Mouse (Mus musculus) gastrocnemius, postnatal 4 days (tissue): ENCODE data around the gene Ccdc34. TPM values are rescaled to one million over a fixed set of nuclear protein-coding genes. Genes with fewer than 3 reads are reported as not detected.

Experiments
- DNase-seq, 2 experiments: peaks; one replicate each; pipeline ENCODE4 v3.0.0; 2021 to 2022; ENCODE audit warnings: low spot score in 2 of 2, mixed read lengths in 2 of 2
- total RNA-seq, 2 experiments: library from RNA; stranded (reverse); gene quantifications; 2 replicates each; pipeline ENCODE4 v1.2.3; 2021

Gene Ccdc34
- total RNA-seq, 2 experiments from 2014 or later = 20.6 to 22.9 TPM

DNA sequence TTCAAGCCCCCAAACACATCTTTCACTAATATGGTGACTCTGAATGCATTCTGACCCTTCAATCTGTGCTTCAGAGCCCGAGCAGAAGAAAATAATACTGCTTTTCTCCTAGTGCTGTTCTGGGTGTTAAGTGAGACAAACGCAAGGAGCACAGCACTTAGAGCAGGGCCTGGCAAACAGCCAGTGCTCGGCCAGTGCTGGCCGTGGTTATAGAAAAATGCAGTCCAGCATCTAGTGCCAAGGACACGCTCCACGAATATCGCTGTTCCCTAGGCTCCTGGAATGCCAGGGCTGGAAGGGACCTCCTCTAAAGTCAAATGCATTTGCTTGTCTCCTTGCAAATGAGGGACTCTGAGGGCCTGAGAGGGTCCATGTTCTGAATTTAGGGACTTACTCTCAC, 160.3 kb downstream of the Ccdc34 start:
- DNase-seq = peak in 1 of 2 experiments; percentile 57

DNA sequence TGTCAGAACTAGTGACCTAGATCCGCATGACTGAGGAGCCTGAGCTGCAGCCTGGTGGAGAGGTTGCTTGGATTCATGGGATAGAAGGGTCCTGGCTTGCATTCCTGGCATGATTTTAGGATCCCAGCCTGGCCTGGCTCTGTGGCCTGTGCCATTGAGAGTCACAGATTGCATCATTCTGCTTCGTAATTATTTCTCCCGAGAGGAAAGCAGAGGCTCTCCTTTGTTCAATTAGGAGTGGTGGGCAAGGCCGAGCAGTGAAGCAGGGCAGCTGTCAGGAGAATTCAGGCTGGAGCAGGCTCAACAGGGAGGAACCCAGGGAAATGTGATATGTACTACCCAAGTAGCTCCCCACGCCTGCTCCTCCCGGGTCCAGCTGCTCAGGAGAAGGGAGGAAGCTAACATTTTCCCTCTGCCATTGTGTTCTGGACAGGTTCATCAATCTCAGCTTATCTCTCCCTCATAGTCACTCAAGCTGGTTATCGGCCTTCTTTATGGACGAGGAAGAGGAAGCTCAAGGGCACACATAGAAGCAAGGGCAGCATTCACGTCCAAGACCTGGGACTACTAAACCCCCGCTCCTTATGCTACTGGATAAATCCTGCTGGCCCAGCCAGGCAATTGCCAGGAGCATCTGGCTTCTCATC, 162.2 kb downstream of the Ccdc34 start:
- DNase-seq = peak in 1 of 2 experiments; percentile 57

DNA sequence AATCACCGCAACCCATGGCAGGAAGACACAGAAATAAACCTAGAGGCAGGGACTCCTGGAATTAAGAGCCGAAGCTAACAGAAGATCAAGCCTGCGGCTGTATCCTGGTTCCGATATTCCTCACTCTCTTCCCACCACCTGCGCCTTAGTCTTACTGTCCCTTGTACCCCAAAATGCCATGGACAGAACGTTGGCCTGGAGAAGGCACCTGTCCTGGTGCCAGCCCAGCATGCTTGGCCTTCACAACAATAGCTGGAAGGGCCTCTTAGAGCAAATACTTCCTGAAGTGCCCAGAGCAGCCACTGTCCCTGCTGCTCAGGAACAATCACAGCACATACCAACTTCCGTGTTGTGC, 162.7 kb downstream of the Ccdc34 start:
- no peak for DNase-seq

DNA sequence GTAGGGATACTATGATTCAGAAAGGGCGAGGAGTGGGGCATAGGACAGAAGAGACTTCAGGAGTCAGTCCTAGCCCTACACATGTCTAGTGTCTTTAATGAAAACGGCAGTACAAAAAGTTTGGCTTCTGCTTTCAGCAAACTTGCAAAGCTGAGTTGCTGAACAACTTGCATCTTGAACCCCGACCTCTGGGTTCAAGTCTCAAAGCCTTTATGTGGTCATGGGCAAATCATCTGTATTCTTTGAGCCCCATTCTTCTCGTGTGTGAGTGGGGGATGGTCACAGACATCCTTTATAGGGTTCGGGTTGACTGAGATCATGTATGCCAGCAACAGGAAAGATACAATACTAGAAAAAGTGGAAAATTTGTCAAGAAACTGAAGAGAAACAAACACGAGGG, 164.0 kb downstream of the Ccdc34 start:
- DNase-seq = no peak

DNA sequence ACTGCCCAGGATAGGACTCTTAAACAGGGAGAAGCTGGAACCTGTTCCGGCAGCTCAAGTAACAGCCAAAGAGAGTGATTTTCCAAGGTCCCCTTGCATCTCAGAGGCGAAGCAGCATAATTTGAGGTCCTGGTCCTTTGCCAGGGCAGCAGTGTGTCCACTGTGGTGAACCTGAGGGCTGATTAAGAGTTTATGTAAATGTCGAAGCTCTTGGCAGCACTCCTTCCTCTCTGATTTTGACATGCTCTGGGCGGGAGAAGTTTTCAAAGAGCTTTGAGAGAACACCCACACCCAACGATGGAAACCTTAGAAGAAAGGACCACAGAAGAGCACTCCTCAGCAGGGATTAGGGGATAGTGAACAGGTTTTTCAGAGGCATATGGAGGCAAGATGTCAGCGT, 164.6 kb downstream of the Ccdc34 start:
- no peak for DNase-seq

DNA sequence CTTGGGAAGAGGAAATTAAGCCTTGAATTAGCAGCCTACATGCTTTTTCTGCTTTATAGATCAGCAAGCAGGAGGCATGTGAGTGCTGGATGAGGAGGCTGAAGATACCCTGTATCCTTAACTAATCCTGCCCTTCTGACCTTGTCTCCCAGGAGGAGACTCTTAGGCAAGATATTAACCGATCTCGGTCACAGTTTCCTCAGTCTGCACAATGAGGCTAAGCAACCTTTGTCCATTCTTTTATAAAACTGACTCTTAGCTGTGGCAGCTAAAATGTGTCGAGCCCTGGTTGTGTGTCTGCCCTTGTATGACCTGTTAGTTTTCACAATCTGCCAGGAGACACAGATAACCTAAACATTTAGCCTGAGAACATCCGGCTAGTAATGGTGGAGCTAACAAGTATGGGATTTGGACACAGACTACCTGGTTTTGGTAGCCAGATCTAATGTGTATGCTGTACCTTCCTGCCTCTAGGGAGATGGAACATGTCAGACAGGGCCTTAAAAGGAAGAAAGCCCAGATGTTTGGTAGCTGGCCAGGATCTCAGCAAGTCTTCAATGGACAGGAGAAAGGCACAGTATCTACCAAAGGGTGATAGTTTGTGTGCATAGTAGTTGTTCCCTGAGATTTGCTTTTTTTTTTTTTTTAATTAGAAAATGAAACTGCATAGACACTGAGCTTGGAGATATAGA, 165.3 kb downstream of the Ccdc34 start:
- no peak for DNase-seq

DNA sequence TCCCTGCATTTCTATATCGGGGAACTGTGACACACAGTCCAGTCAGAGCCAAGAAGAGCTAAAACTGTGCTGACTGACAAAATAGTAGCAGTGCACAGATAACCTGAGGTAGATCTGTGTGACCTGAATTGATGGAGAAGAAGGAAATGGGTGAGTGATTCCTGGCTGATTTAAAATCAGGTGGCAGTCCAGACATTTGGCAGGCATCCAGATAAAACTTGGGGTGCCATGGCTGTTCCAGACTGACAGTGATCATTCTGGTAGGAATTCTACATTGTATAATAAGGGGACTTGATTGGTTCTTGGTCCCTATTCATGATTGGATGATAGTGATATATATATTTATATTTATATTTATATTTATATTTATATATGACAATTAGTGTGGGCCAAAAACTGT, 166.5 kb downstream of the Ccdc34 start:
- DNase-seq = no peak

DNA sequence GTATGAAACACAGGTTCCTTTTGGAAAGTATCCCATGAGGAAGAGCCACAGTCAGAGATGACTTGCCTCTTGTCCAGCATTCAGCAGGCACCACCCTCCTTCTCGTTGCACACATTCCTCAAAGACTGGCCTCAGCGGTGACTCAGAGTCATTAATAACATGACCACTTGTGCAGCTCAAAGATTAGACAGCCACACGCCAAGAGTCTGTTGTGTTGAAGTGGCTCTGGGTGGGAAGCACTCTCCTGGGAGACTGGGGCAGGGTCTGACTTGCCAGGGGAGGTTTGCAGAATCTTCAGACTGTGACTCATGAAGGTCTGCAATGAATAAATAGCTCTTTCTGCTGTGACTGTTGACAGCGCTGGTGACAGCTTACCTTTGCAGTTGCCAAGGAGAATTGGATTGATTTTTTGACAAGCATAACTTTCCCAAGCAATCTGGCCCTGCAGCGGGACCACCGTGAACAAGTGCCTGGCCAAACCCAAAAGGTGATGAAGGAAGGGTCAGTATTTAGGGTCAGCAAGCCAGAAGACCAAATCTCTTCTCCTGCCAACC, 168.9 kb downstream of the Ccdc34 start:
- DNase-seq = no peak

DNA sequence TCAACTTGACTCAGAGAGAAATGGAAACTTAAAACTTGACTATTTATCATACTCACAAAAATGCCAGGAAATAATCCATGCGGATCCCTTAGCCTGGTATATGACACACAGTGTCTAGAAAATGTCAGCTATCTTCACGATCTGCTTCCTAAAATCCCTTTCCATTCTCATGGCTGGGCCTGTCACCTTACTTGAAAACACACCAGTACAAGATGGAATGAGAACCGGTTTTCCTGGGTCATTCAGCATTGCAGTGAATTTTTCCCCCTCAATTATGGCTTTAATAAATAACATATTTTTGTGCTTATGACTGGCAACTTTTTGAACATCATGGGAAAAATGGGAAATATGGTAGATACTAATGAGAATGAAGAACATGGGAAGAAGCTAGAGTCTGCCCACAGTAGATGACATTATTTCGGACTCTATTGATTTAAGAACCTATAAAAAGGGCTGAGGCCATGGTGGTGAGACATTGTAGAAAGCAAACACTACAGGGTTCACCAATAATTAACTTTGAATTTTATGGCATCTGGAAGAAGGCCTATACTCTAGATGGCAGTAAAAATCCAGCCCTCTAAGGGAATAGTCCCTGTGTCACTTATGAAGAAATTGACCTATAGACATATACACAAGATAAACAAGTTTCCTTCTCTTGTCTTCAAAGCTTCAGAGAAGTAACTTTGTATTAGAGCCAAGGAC, 171.2 kb downstream of the Ccdc34 start:
- DNase-seq = no peak

DNA sequence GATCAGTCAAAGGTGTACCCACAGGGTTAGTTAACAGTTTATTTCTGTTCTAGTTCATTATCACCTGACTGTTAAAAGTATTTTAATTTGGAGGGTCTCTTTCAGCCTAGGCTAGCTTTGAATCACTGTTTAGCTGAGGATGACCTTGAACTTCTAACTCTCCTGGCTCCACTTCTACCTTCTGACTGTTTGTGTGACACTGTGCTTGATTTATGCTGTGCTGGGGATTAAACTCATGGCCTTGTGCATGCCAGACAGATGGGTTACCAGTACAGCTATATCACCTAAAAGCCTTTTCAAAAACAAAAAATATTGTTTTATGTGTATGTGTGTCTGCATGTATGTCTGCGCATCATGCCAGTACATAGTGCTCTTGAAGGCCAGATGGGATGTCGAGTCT, 172.8 kb downstream of the Ccdc34 start:
- DNase-seq = no peak

DNA sequence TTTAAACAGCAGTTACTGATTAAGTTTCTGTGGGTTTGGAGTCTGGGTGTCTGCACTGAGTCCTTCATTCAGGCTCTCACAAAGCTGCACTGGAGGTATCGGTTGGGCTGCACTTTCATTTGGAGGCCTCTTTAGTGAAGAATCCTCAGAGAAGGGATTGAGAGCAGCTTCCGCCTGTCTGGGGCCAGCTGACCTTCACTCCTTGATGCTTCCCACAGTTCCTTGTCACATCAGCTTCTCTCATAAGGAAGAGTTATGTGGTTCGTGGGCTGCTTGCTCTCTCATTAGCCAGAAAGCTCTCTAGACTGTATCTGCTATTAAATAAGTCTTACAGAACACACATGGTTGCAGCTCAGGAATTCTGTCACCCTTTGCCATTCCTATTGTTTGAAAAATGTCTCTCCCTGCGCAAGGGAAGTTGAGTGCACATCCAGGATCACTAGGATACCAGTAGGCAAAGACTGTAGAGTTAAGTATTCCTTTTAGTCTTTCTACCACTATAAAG, 173.6 kb downstream of the Ccdc34 start:
- DNase-seq = no peak

DNA sequence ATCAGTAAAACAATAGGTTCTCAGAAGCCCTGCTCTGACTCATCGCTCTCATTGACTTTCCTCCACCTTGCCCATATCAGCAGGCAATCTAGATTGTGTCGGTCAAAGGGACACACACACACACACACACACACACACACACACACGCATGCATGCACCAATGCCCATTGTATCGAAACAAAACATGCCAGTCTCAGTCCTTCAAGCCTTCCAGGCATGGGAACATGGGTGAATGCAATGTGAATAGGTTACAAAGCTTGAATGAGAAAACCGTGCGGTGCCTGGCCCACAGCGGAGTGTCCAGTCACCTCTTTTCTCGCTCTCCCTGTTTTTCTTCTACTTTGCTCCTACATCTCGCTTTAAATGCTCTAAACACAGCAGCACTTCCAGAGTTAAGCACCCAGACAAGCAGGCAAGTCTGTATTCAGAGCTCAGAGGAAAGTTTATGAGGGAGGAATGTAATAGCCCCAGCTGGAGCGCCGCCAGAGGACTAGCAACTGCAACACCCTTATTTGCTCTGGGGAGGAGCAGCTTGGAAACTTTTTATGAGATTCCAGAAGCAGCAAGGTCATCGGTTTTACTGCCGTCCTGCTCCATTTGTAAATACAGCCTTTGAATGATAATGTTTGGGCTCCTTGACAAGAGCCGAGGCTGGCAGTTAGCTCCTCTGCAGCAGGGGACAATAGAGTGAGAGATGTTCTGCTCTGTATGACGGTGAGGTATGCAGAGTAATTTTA, 174.5 kb downstream of the Ccdc34 start:
- peak; percentile 80 to 94 for DNase-seq

DNA sequence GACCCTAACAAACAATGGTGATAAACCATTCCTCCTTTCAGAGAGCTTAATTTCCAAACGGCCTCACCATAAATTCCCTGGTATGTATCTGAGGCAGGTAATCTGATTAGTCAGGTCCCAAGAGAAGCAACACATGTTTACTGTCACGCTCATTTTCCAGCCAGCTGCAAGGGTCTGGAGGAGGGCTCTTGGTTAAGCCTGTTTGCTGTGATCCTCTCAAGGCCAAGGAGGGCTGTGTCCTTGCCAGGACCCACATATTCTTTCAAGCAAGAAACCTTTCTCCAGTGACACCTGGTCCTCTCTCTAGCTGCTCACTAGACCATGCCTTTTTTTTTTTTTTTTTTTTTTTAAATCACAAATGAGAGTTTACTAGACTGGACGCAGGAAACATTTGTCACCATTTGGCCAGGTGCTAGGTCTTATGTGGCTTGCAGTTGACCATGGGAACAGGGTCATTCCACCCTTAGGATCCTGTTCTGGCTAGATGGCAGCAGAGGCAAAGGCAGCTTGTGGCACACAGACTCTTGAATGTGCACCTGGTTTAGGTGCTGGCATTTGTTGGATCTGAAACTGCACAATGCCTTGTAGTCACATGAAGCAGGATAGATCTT, 175.2 kb downstream of the Ccdc34 start:
- no peak for DNase-seq

DNA sequence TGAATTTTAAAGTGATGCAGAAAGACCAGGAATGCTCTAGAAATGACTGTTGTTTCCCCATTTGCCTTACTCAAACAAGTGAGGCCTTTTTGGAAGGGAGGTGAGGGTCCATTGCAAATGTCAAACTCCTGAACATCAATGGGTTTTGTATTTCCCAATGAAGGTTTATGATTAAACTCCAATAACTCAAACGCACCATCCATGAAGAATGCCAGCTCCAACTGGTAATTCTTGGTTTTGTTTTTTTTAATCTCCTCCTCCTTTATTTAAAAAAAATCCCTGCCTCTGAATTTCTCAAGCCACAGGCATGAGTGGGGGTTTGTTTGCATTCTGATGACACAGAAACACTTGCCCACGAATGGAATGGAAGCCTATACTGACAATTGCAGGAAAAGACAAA, 178.9 kb downstream of the Ccdc34 start:
- DNase-seq = no peak

DNA sequence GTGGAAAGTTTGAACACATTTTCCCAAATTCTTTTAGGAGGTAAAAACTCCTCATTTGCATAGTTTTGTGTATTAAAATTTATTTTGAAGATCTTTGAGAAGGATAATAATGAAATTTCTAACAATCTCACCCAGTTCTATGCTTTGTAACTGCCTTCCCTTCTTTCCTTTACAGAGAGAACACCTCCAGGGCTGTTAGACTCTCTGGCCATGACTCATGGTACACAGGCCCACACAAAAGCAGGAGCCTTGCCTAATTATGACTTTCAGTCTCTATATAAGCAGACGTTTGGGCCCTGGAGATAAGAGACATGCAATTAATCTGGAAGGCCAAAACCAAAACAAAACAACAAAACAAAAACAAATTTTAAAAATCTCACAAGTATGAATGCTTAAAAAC, 182.0 kb downstream of the Ccdc34 start:
- DNase-seq = no peak

DNA sequence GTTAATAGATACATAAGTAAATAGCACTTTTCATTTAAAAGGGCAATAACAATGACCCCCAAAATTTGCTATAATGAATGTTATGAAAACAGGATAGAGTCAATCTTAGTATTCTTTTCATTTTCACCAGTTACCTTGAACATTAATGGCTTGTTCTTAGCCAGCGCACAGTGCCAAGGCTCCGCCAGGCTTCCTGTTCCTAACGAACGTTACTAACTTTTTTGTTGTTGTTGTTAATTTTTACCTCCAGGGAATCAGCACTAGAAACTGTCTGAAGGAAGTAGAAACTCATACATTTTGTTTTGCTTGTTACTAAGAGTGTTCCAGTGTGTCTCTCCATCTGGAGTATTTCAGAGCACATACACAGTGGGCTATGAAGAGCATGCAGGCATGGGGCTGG, 184.2 kb downstream of the Ccdc34 start:
- no peak for DNase-seq

DNA sequence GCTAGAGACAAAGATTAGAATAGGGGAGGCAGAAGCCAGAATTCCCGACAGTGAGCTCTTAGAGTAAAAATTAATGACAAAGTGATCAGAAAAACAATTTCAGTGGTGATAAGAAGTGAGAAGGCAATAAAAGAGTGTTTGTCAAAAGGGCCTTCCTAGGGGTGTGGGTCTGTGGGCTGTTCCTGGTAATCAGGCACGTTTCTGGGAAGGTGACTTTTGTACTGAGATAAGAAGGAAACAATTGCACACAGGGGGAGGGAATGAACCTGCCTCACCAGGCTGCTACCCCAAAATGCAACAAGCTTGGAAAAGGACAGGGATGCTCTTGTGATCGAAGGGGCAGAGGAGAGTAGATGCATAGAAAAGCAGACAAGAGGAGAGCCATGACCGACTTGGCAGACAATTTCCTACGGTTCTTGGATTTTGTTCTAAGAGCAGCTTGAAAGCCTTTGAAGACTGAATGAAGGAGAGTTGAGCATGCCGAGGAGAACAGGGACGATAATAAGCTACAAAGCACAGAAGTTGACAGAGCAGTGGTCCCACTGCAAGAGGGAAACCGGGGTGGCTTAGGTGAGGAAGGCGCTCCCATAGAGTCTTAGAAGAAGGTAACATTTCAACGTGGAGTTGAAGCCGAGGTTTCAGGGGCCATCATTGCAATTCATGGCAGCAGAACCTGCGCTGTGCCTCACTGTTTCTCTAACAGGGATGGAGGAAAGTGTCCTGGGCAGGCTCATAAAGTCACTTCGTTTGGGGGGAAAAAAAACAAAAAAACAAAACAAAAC, 185.3 kb downstream of the Ccdc34 start:
- DNase-seq = no peak

DNA sequence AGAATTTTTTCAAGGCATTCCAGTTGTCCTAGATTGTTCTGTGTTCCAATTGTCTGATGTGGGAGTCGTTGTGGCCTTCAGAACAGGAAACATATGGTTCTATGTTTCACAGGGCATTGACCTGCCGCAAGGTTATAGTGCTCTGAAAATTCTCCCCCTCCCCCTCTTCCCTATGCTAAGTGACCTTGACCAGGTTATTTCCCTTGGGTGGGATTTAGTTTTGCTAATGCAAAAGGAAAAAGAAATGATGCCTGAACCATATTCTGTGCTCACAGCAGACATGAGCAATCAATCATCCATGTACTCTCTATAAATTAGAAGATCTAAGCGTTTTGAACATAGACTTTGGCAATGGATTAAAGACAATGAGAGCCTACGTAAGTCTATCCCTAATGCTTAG, 186.6 kb downstream of the Ccdc34 start:
- DNase-seq = no peak

DNA sequence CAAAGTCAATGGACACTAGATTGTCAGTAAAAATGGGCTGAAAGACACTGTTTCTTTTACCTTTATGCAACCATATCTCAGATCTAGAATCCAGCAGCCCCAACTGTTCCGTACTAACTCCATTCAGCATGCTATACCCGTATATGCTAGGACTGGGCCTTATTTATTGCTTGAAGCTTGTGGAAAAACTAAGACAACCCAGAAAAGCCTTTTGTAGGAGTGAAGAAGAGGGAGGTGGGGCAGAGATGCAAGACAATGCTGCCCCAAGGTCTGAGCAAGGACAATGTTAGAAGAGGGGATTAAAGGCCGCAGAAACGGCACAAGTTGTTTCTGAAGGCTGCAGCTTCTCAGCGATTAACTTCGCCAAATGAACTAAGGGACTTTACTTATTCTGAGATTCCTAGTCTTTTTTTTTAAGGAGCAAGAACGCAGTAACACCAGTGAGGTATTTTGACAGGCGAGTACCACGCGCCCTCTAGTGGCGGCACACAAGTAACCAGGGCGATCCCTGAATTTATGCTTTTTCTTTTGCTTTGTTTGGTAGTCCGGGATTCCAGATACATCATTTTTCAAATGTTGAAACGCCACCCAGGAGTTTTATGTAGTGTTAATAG, 187.2 kb downstream of the Ccdc34 start:
- DNase-seq = peak; percentile 56 to 77
